Mouse (Mus musculus): Measurements from ENCODE around the gene Fam178b.

Gene Fam178b

GRCm38 (mm10) chr1:36512966-36513280 lies 170.1 kb downstream of the Fam178b start:
- no peak for DNase-seq

Data from lung, postnatal 4 days (tissue).